Mouse (Mus musculus): ENCODE measurements around the gene Obox6. TPM values are rescaled to one million over a fixed set of nuclear protein-coding genes. Genes with fewer than 3 reads are reported as not detected.

Obox6 gene
- not detected for polyA plus RNA-seq (2017; shearing (Covaris generic))

GRCm38 (mm10) chr7:15839578-15839977 is at the start of gene Obox6:
Gene Obox6 (minus strand): TSS chr7:15839678.
- ATAC-seq = no peak

GRCm38 (mm10) chr7:15884127-15884526 is 44.6 kb upstream of the Obox6 start:
- ATAC-seq = no peak

DNA sequence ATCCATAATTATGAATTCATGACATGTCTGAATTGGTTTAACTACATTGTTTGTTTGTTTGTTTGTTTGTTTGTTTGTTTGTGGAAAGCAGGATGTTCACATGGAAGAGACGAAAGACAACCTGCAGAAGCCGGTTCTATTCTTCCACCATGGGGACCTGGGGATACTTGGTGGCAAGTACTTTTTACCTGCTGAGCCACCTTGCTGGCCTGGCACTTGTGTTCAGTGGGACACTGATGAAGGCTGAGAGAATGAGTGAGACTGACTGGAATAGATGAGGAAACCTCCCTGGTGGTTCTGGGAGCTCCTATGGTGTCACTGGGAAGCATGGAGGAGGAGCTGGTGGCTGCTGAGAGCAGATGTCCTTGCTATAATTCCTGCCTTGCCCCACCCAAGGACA is 42.8 kb upstream of the Obox6 start, which contains the start of gene Crxos:
Crxos (plus strand) TSS at position 301 of the 400 bp plus-strand sequence.
- ATAC-seq = no peak

- no peak for ATAC-seq
These were observed 42.4 kb upstream of the Obox6 start for GRCm38 (mm10) chr7:15881831-15882230.

- ATAC-seq = no peak
These were observed 41.9 kb upstream of the Obox6 start for GRCm38 (mm10) chr7:15881388-15881787.

- ATAC-seq = no peak
These were observed 40.3 kb upstream of the Obox6 start, which contains the start of gene Crx for GRCm38 (mm10) chr7:15879756-15880155. Gene Crx (minus strand): TSS chr7:15879968.

- no peak for ATAC-seq
These were observed 24.6 kb upstream of the Obox6 start for GRCm38 (mm10) chr7:15864104-15864503.

DNA sequence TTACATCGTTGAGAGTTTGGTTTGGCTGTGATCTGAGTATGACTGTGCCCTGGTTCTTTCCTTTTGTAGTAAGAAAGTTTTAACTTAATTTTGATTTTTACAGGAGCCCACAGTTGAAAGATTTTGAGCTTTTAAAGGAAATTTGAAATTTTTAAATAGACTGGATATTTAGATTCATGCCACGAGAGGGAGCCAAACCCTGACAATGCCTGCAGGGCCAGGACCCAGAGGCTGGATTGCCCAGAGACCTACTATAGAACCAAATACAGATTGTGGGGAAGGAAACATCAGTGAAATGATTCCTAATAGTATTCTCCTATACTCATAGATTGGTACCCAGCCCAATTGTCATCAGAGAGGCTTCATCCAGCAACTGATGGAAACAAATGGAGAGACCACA is 20.2 kb upstream of the Obox6 start:
- ATAC-seq = no peak

Other genes with a start within 250 kb of the Obox6 start
- gene Obox3, start 199.8 kb downstream of the Obox6 start, polyA plus RNA-seq (2017; shearing (Covaris generic)) = not detected
- not detected for gene Obox5, start 89.5 kb downstream of the Obox6 start, polyA plus RNA-seq (2017; shearing (Covaris generic))
- gene Crx, start 40.3 kb upstream of the Obox6 start, polyA plus RNA-seq (2017; shearing (Covaris generic)) = not detected
- not detected for gene Crxos, start 42.9 kb upstream of the Obox6 start, polyA plus RNA-seq (2017; shearing (Covaris generic))
- 100 to 1,000 TPM; 824 to 866 TPM for gene Selenow, start 82.7 kb upstream of the Obox6 start, polyA plus RNA-seq (2017; shearing (Covaris generic))
- 100 to 1,000 TPM; 334 to 398 TPM for gene Nop53, start 106.4 kb upstream of the Obox6 start, polyA plus RNA-seq (2017; shearing (Covaris generic))
- gene Ehd2, start 127.9 kb upstream of the Obox6 start, polyA plus RNA-seq (2017; shearing (Covaris generic)) = under 1 TPM; 0.07 to 0.11 TPM
- 1 to 10 TPM; 3.7 TPM for gene Bicra, start 208.2 kb upstream of the Obox6 start, polyA plus RNA-seq (2017; shearing (Covaris generic))
- under 1 TPM in 1 of 2 experiments, not detected in 1; 0.11 TPM for gene Zfp541, start 222.1 kb upstream of the Obox6 start, polyA plus RNA-seq (2017; shearing (Covaris generic))